In genomic region chr4:116150862-116151221, GRCm38 (mm10) we compare ENCODE assay signal across 8 mouse cellular contexts. TPM values are rescaled to one million over a fixed set of nuclear protein-coding genes. Genes with fewer than 3 reads are reported as not detected.
A peak's percentile ranks its signal among the peaks of the same experiment; 100 is the strongest.
DNase-seq lines count a peak whose midpoint lies in the region; ATAC-seq lines count a peak whose summit lies in the region.

No protein-coding gene starts in this region.

- H3K4me1 ChIP-seq in kidney, embryonic 15.5 days = peaks cover 17% of the 10 kb centered on the region
- H3K4me1 ChIP-seq in brown adipose tissue, adult 24 weeks (ENCODE audit: control insufficient read depth, insufficient read depth, insufficient read length, low read length) = peaks cover 5% of the 10 kb centered on the region; the same call in 1 of the 2 replicates
- peaks cover 15% of the 10 kb centered on the region for H3K4me1 ChIP-seq in hindbrain, embryonic 12.5 days
- peaks cover 18% of the 10 kb centered on the region for H3K4me1 ChIP-seq in midbrain, embryonic 13.5 days (replicated peaks)

- no peak for DNase-seq in kidney, postnatal 36 days
- DNase-seq in natural killer cell, adult 2 months (ENCODE audit: low spot score in 2 of 2) = no peak
- no peak for DNase-seq in layer of hippocampus, postnatal 36 days
- DNase-seq in MN1 (ENCODE audit: low spot score) = no peak

- 12% methylated on average over 4 of the region's 4 CpGs for WGBS in kidney, embryonic 15.5 days
- 29% methylated on average over 4 of the region's 4 CpGs for WGBS in hindbrain, embryonic 12.5 days
- WGBS in midbrain, embryonic 13.5 days = 22% methylated on average over 4 of the region's 4 CpGs

- peak overlapping the region; percentile 91 for H3K9ac ChIP-seq in kidney, embryonic 15.5 days
- H3K9ac ChIP-seq in hindbrain, embryonic 12.5 days = peak overlapping the region; percentile 87
- peak overlapping the region; percentile 95 for H3K9ac ChIP-seq in midbrain, embryonic 13.5 days (replicated peaks)

- ATAC-seq in kidney, embryonic 15.5 days (replicated peaks; ENCODE audit: low FRiP score) = no peak; the same call in 1 of the 2 replicates
- ATAC-seq in hindbrain, embryonic 12.5 days (ENCODE audit: low FRiP score) = peak; percentile 57
- peak; percentile 19; the same call in 1 of the 2 replicates for ATAC-seq in midbrain, embryonic 13.5 days

- no peaks in the 10 kb centered on the region for H3K9me3 ChIP-seq in kidney, embryonic 15.5 days (replicated peaks)
- H3K9me3 ChIP-seq in hindbrain, embryonic 12.5 days (replicated peaks) = no peaks in the 10 kb centered on the region
- no peaks in the 10 kb centered on the region for H3K9me3 ChIP-seq in midbrain, embryonic 13.5 days

- peaks cover 43% of the 10 kb centered on the region for H3K36me3 ChIP-seq in kidney, embryonic 15.5 days
- H3K36me3 ChIP-seq in hindbrain, embryonic 12.5 days = peaks cover 41% of the 10 kb centered on the region
- H3K36me3 ChIP-seq in midbrain, embryonic 13.5 days = peaks cover 41% of the 10 kb centered on the region

- peak overlapping the region; percentile 82 for H3K27ac ChIP-seq in kidney, embryonic 15.5 days
- H3K27ac ChIP-seq in brown adipose tissue, adult 24 weeks (replicated peaks; ENCODE audit: low read depth, low read length) = peak overlapping the region; percentile 84
- H3K27ac ChIP-seq in hindbrain, embryonic 12.5 days = no peak overlapping the region; the same call in 1 of the 2 replicates
- peak overlapping the region; percentile 88 for H3K27ac ChIP-seq in midbrain, embryonic 13.5 days

- H3K4me2 ChIP-seq in kidney, embryonic 15.5 days = peak overlapping the region; percentile 72
- peak overlapping the region; percentile 66 for H3K4me2 ChIP-seq in hindbrain, embryonic 12.5 days (replicated peaks)
- H3K4me2 ChIP-seq in midbrain, embryonic 13.5 days (replicated peaks) = peak overlapping the region; percentile 72

- H3K4me3 ChIP-seq in kidney, embryonic 15.5 days (replicated peaks) = peak overlapping the region; percentile 79
- peak overlapping the region; percentile 92 for H3K4me3 ChIP-seq in brown adipose tissue, adult 24 weeks (ENCODE audit: insufficient read depth, low read depth, low read length)
- H3K4me3 ChIP-seq in hindbrain, embryonic 12.5 days = peak overlapping the region; percentile 70
- peak overlapping the region; percentile 76 for H3K4me3 ChIP-seq in midbrain, embryonic 13.5 days (replicated peaks)

- H3K27me3 ChIP-seq in kidney, embryonic 15.5 days = no peaks in the 10 kb centered on the region
- H3K27me3 ChIP-seq in hindbrain, embryonic 12.5 days = no peaks in the 10 kb centered on the region
- no peaks in the 10 kb centered on the region; the same call in 1 of the 2 replicates for H3K27me3 ChIP-seq in midbrain, embryonic 13.5 days

RNA-seq across cellular contexts. Expression of gene Lurap1, which starts 0.3 kb away (rescaled TPM):
- 2.7 and 3.2 TPM in 2 replicates for polyA plus RNA-seq in kidney, embryonic 15.5 days (2015; fragmentation: Nextera tagmentation; extraction: Ambion mirVana)
- polyA plus RNA-seq in brown adipose tissue, adult 24 weeks (2012; ENCODE audit: insufficient read depth, insufficient read length, missing spikeins) = 17.5 and 22.9 TPM in 2 replicates
- polyA plus RNA-seq in hindbrain, embryonic 12.5 days (2016; fragmentation: Nextera tagmentation; extraction: Ambion mirVana) = 1.6 and 2.2 TPM in 2 replicates
- 1.5 and 2.2 TPM in 2 replicates for polyA plus RNA-seq in midbrain, embryonic 13.5 days (2015; fragmentation: Nextera tagmentation; extraction: Ambion mirVana)
- total RNA-seq in layer of hippocampus, postnatal 36 days (2021) = 10 to 100 TPM; 21.8 to 23.8 TPM

RNA-seq across cellular contexts. Expression of gene Tspan1, which starts 16.6 kb away (rescaled TPM):
- polyA plus RNA-seq in kidney, embryonic 15.5 days (2015; fragmentation: Nextera tagmentation; extraction: Ambion mirVana) = 2.1 and 6.4 TPM in 2 replicates
- not detected in 2 replicates for polyA plus RNA-seq in brown adipose tissue, adult 24 weeks (2012; ENCODE audit: insufficient read depth, insufficient read length, missing spikeins)
- polyA plus RNA-seq in hindbrain, embryonic 12.5 days (2016; fragmentation: Nextera tagmentation; extraction: Ambion mirVana) = 0.17 TPM in 1 of 2 replicates, not detected in the other
- 0.11 TPM in 1 of 2 replicates, not detected in the other for polyA plus RNA-seq in midbrain, embryonic 13.5 days (2015; fragmentation: Nextera tagmentation; extraction: Ambion mirVana)
- total RNA-seq in layer of hippocampus, postnatal 36 days (2021) = not detected

RNA-seq across cellular contexts. Expression of gene 1700042G07Rik, which starts 22.3 kb away (rescaled TPM):
- not detected in 2 replicates for polyA plus RNA-seq in kidney, embryonic 15.5 days (2015; fragmentation: Nextera tagmentation; extraction: Ambion mirVana)
- not detected in 2 replicates for polyA plus RNA-seq in brown adipose tissue, adult 24 weeks (2012; ENCODE audit: insufficient read depth, insufficient read length, missing spikeins)
- polyA plus RNA-seq in hindbrain, embryonic 12.5 days (2016; fragmentation: Nextera tagmentation; extraction: Ambion mirVana) = not detected in 2 replicates
- polyA plus RNA-seq in midbrain, embryonic 13.5 days (2015; fragmentation: Nextera tagmentation; extraction: Ambion mirVana) = not detected in 2 replicates
- not detected for total RNA-seq in layer of hippocampus, postnatal 36 days (2021)

RNA-seq across cellular contexts. Expression of gene Gm49337, which starts 22.3 kb away (rescaled TPM):
- not detected in 2 replicates for polyA plus RNA-seq in kidney, embryonic 15.5 days (2015; fragmentation: Nextera tagmentation; extraction: Ambion mirVana)
- polyA plus RNA-seq in brown adipose tissue, adult 24 weeks (2012; ENCODE audit: insufficient read depth, insufficient read length, missing spikeins) = not detected in 2 replicates
- polyA plus RNA-seq in hindbrain, embryonic 12.5 days (2016; fragmentation: Nextera tagmentation; extraction: Ambion mirVana) = not detected in 2 replicates
- not detected in 2 replicates for polyA plus RNA-seq in midbrain, embryonic 13.5 days (2015; fragmentation: Nextera tagmentation; extraction: Ambion mirVana)
- total RNA-seq in layer of hippocampus, postnatal 36 days (2021) = 1 to 10 TPM in 1 of 2 experiments, not detected in 1; 1.2 TPM

RNA-seq across cellular contexts. Expression of gene Pomgnt1, which starts 27.2 kb away (rescaled TPM):
- 61.7 and 62.2 TPM in 2 replicates for polyA plus RNA-seq in kidney, embryonic 15.5 days (2015; fragmentation: Nextera tagmentation; extraction: Ambion mirVana)
- 37.6 and 49.5 TPM in 2 replicates for polyA plus RNA-seq in brown adipose tissue, adult 24 weeks (2012; ENCODE audit: insufficient read depth, insufficient read length, missing spikeins)
- 62.7 and 67.5 TPM in 2 replicates for polyA plus RNA-seq in hindbrain, embryonic 12.5 days (2016; fragmentation: Nextera tagmentation; extraction: Ambion mirVana)
- polyA plus RNA-seq in midbrain, embryonic 13.5 days (2015; fragmentation: Nextera tagmentation; extraction: Ambion mirVana) = 51.8 and 56.9 TPM in 2 replicates
- total RNA-seq in layer of hippocampus, postnatal 36 days (2021) = 10 to 100 TPM; 62.4 to 63.5 TPM
